Mouse (Mus musculus): ENCODE data around the gene Lingo2.

GRCm38 (mm10) chr4:35845140-35845539 is 1106.4 kb downstream of the Lingo2 start:
- no peak for TF ChIP-seq POLR2A (IDR thresholded peaks at IDR 0.05; ENCODE audit: extremely low read depth, insufficient read depth, low read length)
- TF ChIP-seq CTCF (IDR thresholded peaks at IDR 0.05; ENCODE audit: extremely low read depth, insufficient read depth, low read length), result no peak

Data from cortical plate, adult 2 months (tissue).